Mouse (Mus musculus): ENCODE data around the gene Tbc1d5. TPM values are rescaled to one million over a fixed set of nuclear protein-coding genes. Genes with fewer than 3 reads are reported as not detected.

Gene Tbc1d5
- total RNA-seq, 2 experiments from 2014 or later = 15.7 to 24.2 TPM

GRCm38 (mm10) chr17:50876451-50876850, 302.7 kb downstream of the Tbc1d5 start:
- DNase-seq = no peak

GRCm38 (mm10) chr17:50874067-50874466, 305.1 kb downstream of the Tbc1d5 start:
- DNase-seq = no peak

GRCm38 (mm10) chr17:50872600-50872999, 306.6 kb downstream of the Tbc1d5 start:
- DNase-seq = no peak

GRCm38 (mm10) chr17:50867297-50867696, 311.9 kb downstream of the Tbc1d5 start:
- no peak for DNase-seq

GRCm38 (mm10) chr17:50864781-50865180, 314.4 kb downstream of the Tbc1d5 start:
- DNase-seq = no peak

GRCm38 (mm10) chr17:50853220-50853619, 325.9 kb downstream of the Tbc1d5 start:
- no peak for DNase-seq

GRCm38 (mm10) chr17:50851382-50851781, 327.8 kb downstream of the Tbc1d5 start:
- DNase-seq = no peak

GRCm38 (mm10) chr17:50814089-50814488, 365.1 kb downstream of the Tbc1d5 start:
- no peak for DNase-seq

GRCm38 (mm10) chr17:50813580-50813979, 365.6 kb downstream of the Tbc1d5 start:
- no peak for DNase-seq

- no peak for DNase-seq
Measured at GRCm38 (mm10) chr17:50805631-50806030, 373.5 kb downstream of the Tbc1d5 start.

GRCm38 (mm10) chr17:50803234-50803633, 375.9 kb downstream of the Tbc1d5 start:
- DNase-seq = peak; percentile 15

- no peak for DNase-seq
Measured at GRCm38 (mm10) chr17:50802380-50802779, 376.8 kb downstream of the Tbc1d5 start.

- peak; percentile 67 for DNase-seq
Measured at GRCm38 (mm10) chr17:50795445-50796095, 383.6 kb downstream of the Tbc1d5 start.

GRCm38 (mm10) chr17:50791671-50792070, 387.5 kb downstream of the Tbc1d5 start:
- DNase-seq = no peak

- peak; percentile 27 for DNase-seq
Measured at GRCm38 (mm10) chr17:50788835-50789234, 390.3 kb downstream of the Tbc1d5 start.

- no peak for DNase-seq
Measured at GRCm38 (mm10) chr17:50775247-50775646, 403.9 kb downstream of the Tbc1d5 start.

GRCm38 (mm10) chr17:50764387-50764786, 414.8 kb downstream of the Tbc1d5 start:
- DNase-seq = no peak

GRCm38 (mm10) chr17:50763407-50763806, 415.7 kb downstream of the Tbc1d5 start:
- DNase-seq = no peak

- no peak for DNase-seq
Measured at GRCm38 (mm10) chr17:50762231-50762630, 416.9 kb downstream of the Tbc1d5 start.

GRCm38 (mm10) chr17:50761082-50761481, 418.1 kb downstream of the Tbc1d5 start:
- DNase-seq = no peak

GRCm38 (mm10) chr17:50753356-50754138, 425.6 kb downstream of the Tbc1d5 start:
- DNase-seq = no peak

GRCm38 (mm10) chr17:50752753-50753152, 426.4 kb downstream of the Tbc1d5 start:
- DNase-seq = no peak

GRCm38 (mm10) chr17:50751911-50752310, 427.2 kb downstream of the Tbc1d5 start:
- DNase-seq = no peak

GRCm38 (mm10) chr17:50750874-50751273, 428.3 kb downstream of the Tbc1d5 start:
- no peak for DNase-seq
